Mouse (Mus musculus): ENCODE measurements around the gene Iars2. TPM values are rescaled to one million over a fixed set of nuclear protein-coding genes. Genes with fewer than 3 reads are reported as not detected.

Iars2 gene
- polyA plus RNA-seq (2017; shearing (Covaris generic)): 14.0 TPM

GRCm38 (mm10) chr1:185328721-185329610 is at the start of gene Iars2:
Gene Iars2 (minus strand): TSS chr1:185329396.

DNA sequence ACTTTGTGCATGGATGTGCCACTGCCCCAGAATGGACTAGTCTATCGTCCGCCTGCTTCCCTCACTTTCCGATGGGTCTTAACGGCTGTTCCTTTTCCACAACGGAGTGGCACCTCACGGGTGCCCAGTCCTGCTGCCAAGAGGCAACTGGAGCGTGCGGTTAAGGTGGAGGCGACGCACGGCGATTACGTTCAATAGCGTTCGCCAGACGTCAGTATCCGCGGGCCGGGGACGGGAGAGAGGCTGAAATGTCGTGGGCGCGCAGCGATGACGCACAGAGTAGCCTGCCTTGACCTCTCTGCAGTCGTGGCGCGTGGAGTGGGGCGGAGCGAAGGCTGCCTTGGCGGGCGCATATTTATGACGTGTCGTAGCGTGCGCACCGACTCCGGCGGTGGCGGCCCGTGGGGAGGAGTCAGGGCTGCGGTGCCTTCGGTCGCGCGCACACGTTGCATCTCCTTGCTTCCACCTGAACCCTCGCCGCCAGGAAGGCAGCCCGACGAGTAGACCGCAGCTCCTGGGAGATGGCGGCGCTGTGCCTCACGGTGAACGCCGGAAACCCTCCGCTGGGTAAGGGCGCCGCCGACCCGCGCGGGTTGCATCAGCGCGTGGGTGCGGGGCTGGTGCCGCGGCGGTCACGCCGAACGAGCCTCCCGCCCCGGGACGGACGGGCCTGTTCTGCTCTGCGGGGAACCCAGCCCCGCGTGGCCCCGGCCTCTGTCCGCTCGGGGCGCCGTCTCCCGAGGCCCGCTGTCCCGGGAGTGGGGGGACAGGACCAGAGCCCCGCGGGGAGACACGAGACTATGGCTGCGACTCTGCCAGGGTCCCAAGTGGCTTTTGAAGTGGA is 33.7 kb upstream of the Iars2 start, which contains the start of gene Eprs:
Eprs (plus strand) TSS at position 368 of the 844 bp plus-strand sequence.

DNA sequence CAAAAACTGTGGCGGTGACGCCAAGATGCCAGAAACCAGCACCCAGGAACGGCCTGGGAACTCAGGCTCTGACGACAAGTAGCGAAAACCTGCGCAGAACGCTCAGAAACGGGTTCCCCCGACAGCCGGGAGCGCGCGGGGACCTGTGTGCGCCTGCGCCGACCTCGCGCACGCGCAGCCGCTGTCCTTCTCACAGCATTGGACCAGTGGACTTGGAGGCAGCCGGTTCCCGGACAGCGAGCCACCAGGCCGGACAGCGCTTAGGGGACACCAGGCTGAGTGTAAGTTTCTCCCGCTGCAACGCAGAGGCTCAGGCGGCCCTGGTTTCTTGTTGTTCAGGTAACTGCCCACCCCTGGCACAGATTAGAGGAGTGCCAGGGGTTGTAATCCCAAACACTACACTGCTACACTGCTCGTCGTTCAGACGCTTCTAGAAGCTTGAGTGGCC is 2.8 kb upstream of the Iars2 start, which contains the start of gene Bpnt1:
Bpnt1 (plus strand) TSS at position 167 of the 448 bp plus-strand sequence.

Other genes starting within 250 kb of the Iars2 start
- 43.9 TPM for gene Rab3gap2, start 125.3 kb downstream of the Iars2 start, polyA plus RNA-seq (2017; shearing (Covaris generic))
- gene Bpnt1, start 2.8 kb upstream of the Iars2 start, polyA plus RNA-seq (2017; shearing (Covaris generic)): 19.9 TPM
- 128 TPM for gene Eprs, start 33.6 kb upstream of the Iars2 start, polyA plus RNA-seq (2017; shearing (Covaris generic))
- gene Slc30a10, start 125.5 kb upstream of the Iars2 start, polyA plus RNA-seq (2017; shearing (Covaris generic)): not detected